Mouse (Mus musculus): ENCODE results near the gene Arhgef3.

Gene Arhgef3

DNA sequence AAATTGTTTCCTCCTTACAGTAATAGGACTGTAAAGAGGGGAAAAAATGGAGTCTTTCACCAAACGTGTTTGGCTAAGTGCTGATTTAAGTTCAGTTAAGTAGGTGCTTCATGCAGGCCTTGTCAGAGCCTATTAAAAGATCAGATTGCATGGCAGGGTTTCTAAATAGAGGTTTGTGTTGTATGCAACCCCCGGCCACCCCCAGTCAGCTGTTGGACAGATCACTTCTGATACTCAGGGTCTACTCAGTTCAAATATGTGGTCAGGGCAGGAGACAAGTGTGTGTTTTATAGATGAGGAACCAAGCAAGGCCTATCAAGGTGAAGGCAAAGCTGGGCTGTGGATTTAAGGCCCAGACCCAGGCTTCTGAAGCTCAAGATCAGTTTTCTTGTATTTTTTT is 44.1 kb downstream of the Arhgef3 start:
- DNase-seq (ENCODE audit: low spot score in 2 of 2) = no peak

DNA sequence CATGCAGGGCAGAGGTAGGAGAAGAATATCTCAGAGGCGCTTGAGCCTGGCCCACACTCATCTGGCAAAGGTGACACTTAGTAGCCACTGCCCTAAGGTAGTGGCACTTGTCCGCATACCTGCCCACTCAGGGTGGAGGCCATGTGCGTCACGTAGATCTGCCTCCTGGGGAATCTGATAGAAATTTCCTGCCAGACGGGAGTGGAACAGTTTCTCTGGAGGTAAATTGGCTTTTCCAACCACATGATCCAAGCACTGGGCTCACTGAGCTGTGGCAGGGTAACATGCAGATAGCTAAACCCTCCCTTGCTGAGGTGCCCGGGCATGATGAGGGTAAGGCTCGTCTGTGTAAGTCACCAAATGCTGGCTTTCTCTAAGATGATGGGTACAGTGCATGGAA is 46.1 kb downstream of the Arhgef3 start:
- DNase-seq (ENCODE audit: low spot score in 2 of 2) = no peak

DNA sequence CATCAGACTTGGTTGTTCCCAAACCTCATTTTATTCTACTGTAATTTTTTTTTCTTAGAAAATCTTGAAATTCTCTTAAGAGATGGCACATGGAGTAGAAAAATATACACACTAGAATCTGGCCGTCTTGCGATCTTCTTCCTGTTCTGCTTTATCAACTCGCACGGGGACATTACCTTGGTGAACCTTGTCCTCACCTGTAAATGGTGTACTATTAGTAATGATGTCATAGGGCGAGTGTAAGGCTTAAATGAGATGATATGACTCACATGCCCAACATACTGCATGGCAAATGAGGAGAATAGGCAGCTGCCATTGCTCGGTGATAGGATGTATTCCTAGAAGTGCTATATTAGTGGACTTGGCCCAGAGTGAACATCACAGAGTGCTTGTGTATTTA is 49.9 kb downstream of the Arhgef3 start:
- no peak for DNase-seq (ENCODE audit: low spot score in 2 of 2)

- DNase-seq (ENCODE audit: low spot score in 2 of 2) = no peak
Observed at GRCm38 (mm10) chr14:27166751-27167150, 52.1 kb downstream of the Arhgef3 start.

GRCm38 (mm10) chr14:27167177-27167576 is 52.5 kb downstream of the Arhgef3 start:
- DNase-seq (ENCODE audit: low spot score in 2 of 2) = no peak

GRCm38 (mm10) chr14:27168387-27168786 is 53.7 kb downstream of the Arhgef3 start:
- no peak for DNase-seq (ENCODE audit: low spot score in 2 of 2)

GRCm38 (mm10) chr14:27169287-27169686 is 54.6 kb downstream of the Arhgef3 start:
- no peak for DNase-seq (ENCODE audit: low spot score in 2 of 2)

- DNase-seq (ENCODE audit: low spot score in 2 of 2) = no peak
Observed at GRCm38 (mm10) chr14:27170421-27170820, 55.7 kb downstream of the Arhgef3 start.

DNA sequence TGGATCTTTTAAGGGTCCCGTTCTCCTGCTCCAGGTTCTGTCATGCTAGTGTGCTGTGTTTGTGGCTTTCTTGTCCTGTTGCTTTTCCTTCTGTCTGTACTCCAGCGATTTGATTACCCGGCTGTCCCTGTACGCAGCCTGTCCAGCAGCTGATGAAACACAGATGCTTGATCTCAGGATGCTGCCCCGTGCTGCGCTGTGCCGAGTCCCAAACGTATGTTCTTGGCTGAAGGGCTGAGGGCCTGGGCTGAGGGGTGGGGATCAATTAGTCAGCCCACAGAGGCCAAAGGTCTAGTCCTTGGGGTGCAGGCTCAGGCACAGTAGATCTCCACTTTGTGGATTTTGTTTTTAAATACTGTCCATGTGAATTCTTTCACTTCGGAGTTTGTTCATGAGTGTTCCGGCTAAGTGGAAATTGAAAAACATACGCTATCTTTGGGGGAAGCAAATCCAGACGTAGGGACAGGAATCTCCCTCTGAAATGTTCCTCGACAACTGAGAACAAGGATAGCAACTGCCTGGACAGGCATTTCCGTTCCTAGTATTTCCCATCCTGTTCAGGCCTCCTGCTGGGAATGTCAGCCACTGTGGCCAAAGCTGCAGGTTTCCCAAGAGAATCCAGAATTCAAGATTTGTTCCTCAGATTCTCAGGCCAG is 56.6 kb downstream of the Arhgef3 start:
- DNase-seq (ENCODE audit: low spot score in 2 of 2) = no peak

GRCm38 (mm10) chr14:27173178-27173803 is 58.6 kb downstream of the Arhgef3 start:
- DNase-seq (ENCODE audit: low spot score in 2 of 2) = no peak

DNA sequence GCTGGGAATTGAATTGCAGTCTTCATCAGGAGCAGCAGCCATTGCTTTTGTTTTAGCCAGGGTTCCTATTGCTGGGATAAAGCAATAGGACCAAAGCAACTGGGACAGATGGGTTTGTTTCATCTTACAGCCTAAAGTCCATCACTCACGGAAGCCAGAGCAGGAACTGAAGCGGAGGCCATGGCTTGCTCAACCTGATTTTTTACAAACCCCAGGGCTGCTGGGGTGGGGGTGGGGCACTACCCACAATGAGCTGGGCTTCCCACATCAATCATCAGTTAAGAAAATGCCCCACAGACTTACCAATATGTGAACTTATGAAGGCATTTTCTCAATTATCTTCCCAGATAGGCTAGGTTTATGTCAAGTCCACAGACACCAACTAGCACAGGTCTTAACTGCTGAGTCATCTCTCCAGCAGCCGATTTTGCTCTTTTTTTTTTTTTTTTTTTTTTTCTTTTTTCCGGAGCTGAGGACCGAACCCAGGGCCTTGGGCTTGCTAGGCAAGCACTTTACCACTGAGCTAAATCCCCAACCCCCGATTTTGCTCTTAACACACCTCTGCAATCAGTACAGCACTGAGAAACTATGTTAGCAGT is 59.6 kb downstream of the Arhgef3 start:
- DNase-seq (ENCODE audit: low spot score in 2 of 2) = no peak

DNA sequence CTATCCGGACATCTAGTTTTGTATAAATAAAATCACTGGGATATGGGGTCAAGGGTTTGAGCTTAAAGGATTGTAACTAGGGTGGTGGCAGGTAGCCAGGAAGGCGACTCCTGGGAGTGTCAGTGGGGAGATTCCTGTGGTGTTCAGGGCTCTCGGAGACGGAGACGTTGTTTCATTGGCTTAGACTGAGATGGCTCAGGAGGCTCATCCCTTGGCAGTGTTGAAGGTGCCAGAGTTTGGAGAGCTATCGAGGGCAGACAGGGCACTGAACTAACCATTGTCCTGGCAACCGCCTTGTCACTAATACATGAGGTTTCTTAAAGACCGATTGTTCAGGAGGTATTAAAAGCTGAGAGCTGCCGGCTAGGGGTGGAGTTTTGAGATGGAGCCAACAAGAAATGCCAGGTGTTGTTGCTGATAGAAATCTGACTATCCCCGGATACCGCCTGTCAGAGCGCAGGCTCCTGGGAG is 60.2 kb downstream of the Arhgef3 start:
- no peak for DNase-seq (ENCODE audit: low spot score in 2 of 2)

GRCm38 (mm10) chr14:27175343-27175742 is 60.6 kb downstream of the Arhgef3 start:
- DNase-seq (ENCODE audit: low spot score in 2 of 2) = no peak

DNA sequence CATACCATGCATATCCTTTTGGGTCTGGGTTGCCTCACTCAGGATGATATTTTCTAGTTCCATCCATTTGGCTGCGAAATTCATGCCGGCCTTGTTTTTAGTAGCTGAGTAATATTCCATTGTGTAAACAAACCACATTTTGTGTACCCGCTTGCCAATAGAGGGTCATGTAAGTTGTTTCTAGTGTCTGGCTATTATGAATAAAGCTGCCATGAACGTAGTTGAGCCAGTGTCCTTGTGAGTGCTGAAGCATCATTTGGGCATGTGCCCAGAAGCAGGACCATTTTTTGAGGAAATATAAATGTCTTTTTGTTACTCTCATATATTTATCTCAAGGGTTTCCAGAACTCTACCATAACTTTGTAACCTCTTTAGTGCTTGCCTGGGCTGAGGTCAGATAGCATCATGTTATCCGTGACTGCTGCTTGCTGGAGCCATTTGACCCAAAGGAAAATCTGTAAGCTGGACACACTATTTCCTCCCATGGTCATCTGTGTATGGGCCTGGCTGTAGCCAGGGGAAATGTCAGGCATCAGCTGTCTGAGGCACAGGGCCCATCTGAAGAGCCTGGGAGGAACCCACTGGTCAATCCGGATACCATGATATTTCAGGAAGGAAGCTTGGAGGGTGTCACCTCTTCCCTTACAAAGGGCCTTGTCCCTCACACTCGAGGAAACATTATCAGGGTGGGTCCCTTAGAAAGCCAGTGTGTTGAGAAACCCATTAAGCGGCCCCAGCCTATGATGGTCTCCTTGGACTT is 63.3 kb downstream of the Arhgef3 start:
- no peak for DNase-seq (ENCODE audit: low spot score in 2 of 2)

DNA sequence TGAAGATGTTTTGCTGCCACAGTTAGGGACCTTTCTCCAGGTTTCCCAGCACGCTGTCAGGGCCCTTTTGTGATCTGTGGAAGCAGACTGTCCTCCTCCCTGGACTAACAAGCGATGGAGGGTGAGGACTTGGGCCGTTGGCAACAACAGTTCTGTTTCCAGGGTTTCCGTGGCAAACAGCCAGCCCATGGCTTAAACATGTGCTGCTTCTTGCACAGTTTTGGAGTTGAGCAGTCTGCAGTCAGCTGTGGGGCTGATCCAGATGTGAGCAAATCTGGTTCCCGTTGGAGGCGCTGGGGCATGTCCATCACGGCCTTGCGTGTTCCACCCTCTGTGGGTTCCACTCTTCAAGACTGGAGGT is 63.8 kb downstream of the Arhgef3 start:
- DNase-seq (ENCODE audit: low spot score in 2 of 2) = no peak

DNA sequence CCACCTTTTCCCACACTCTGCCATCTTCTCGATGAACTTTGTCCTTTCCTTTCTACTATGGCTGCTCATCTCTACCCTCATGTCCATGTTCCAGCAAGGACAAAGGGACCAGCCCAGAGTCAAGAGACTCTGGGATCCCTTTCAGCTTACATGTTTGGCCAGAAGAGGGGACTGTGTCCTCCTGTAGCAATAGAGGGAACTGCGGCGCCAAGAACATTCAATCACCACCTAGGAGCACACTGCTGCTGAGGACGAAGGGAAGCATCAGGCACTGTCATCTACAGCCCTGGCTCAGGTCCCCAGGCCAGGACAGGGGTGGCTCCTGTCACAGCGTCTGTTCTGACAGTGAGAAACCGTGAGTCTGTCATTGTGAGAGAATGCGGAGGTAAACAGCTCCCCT is 65.1 kb downstream of the Arhgef3 start:
- DNase-seq (ENCODE audit: low spot score in 2 of 2) = no peak

DNA sequence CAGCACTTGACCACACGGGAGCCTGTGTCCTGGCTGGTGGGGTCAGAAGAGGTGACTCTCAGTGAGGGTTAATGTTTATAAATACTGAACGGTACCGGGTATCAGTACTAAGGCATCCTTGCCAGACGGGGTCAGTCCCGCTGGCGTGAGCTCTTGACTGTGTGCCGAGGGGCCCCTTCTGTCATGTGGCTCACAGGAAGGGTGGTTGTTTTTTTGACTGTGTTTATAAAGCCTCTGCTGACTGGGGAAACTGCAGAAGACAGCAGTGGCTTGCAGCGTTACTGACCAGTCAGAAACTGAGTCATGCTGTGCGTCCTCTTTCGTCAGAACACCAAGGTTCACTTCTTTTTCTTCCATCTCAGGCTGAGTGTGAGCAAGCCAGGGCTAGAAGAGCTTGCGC is 67.4 kb downstream of the Arhgef3 start:
- DNase-seq (ENCODE audit: low spot score in 2 of 2) = no peak

- DNase-seq (ENCODE audit: low spot score in 2 of 2) = no peak
Observed at GRCm38 (mm10) chr14:27182646-27183438, 68.1 kb downstream of the Arhgef3 start.

GRCm38 (mm10) chr14:27183501-27184230 is 69.0 kb downstream of the Arhgef3 start:
- peak in 1 of 2 experiments; percentile 38 for DNase-seq (ENCODE audit: low spot score in 2 of 2)

DNA sequence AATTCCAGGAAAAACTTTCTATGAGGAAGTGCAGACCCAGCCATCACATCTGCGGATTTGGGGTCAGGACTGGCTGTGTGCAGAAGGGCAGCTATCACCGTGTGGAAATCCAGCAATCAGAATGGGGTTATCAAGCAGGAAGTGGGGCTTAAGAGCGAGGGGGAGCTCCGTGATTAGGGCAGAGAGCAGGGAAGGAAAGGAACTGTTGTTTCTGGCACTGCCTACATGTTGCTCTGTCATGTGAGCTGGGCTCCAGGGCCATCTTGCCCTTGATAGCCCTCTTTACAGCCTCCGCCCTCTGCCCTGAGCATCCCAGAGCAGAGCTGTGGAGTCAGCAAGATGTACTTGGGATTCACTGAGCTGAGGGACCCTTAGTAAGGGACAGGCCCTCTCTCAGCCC is 71.2 kb downstream of the Arhgef3 start:
- no peak for DNase-seq (ENCODE audit: low spot score in 2 of 2)

- DNase-seq (ENCODE audit: low spot score in 2 of 2) = no peak
Observed at GRCm38 (mm10) chr14:27186596-27186995, 71.9 kb downstream of the Arhgef3 start.

Data from spleen, postnatal 14 days (tissue).